Mouse (Mus musculus) thymus, adult 2 months (tissue): ENCODE results near the gene Clmn.

Experiments
- CTCF ChIP-seq: fragments of 200-500 bp; IDR thresholded peaks from 2 replicates; pipeline ENCODE4 v1.5.1; 2012; ENCODE audit warnings: mild to moderate bottlenecking, control low read depth, low read length, moderate library complexity, borderline replicate concordance; ENCODE audit not compliant: control insufficient read depth, poor library complexity, insufficient read depth; ENCODE audit errors: extremely low read depth
- POLR2A ChIP-seq: fragments of 200-500 bp; IDR thresholded peaks from 2 replicates; pipeline ENCODE4 v1.6.1; 2012; ENCODE audit warnings: mild to moderate bottlenecking, low read length, control low read depth, moderate library complexity; ENCODE audit not compliant: control insufficient read depth, poor library complexity, insufficient read depth; ENCODE audit errors: extremely low read depth

DNA sequence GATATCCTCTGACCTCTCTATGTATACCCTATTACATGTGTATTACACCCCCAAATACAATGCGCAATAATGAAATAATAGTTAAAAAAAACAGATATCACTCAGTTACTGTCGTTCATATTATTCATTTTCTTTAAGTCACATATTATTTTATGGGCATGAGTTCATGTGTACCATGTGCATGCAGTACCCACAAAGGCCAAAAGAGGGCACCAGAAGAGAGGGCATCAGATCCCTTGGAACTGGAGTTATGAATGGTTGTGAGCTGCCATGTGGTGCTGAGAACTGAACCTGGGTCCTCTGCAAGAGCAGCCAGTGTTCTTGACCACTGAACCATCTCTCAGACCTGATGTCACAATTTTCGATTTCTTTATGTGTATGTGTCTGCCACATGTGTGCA lies 65.5 kb downstream of the Clmn start:
- TF ChIP-seq CTCF: no peak
- TF ChIP-seq POLR2A: no peak
